Mouse (Mus musculus) C2C12 (cell line): ENCODE results near the gene Rtl9.

Source experiments
- CTCF ChIP-seq: IDR thresholded peaks from one replicate; pipeline ENCODE4 v1.5.1; 2011; ENCODE audit not compliant: control insufficient read depth, insufficient read depth, insufficient read length
- MYOG ChIP-seq: IDR thresholded peaks from one replicate; pipeline ENCODE4 v1.6.1; 2011; ENCODE audit not compliant: control insufficient read depth, insufficient read length; ENCODE audit errors: extremely low read depth

DNA sequence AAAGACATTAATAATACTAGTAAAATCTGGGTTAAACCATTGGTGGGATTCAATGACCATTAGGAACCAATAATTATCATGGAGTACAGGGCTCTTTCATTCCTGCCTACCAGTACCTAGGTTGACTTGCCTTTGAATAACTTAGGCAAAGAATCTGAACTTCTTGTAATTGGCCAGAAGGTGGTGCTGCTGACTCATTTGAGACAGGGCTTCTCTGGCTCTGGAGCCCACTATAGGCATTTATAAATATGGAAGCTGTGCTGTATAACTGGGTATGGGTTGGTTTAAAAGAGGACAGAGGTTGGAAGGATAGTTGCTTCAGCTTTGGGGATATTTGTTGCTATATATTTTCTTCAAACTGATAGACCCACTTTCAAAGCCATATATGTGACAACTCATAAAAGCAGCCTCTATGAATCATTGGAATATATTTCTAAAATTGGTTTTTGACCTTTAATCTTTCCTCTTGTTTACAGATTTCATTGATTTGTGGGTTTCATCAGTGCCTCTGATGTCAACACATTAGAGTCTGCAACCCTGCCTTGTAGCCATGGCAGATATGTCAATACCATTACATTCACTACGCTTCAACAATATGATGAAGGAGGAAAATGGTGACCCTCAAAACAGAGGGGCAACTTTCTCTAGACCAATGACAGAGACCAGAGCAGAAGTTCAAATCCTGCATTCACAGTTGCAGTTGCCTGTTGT is at the start of gene Rtl9:
- TF ChIP-seq CTCF: no peak
- no peak for TF ChIP-seq MYOG
